Mouse (Mus musculus) spleen, adult 2 months (tissue): ENCODE measurements around the gene Olfr157.

Experiments
- CTCF ChIP-seq: fragments of 200-500 bp; IDR thresholded peaks from 2 replicates; pipeline ENCODE4 v1.5.1; 2011; ENCODE audit warnings: mild to moderate bottlenecking, inconsistent platforms; ENCODE audit not compliant: insufficient read depth, insufficient read length, insufficient replicate concordance; ENCODE audit errors: extremely low read depth
- POLR2A ChIP-seq: fragments of 200-500 bp; IDR thresholded peaks from 2 replicates; pipeline ENCODE4 v1.6.1; 2011; ENCODE audit warnings: low read depth, low read length, inconsistent platforms

DNA sequence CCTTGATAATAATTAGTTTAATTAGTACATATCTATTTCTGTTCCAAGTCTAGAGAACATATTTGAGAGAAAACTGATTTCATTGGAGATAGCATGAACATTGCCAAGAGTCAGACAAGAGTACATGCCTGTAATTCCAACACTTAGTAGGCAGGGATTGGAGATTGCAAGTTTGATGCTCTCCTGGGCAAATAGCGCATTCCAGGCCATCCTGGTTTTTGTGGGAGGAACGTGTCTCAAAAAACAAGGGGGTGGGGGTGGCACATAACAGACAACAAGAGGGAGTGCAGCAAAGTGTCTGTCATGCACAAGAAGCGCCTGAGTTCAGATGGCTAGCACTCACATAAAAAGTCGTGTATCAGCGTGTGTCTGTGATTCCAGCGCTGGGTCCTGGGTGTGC, 39.6 kb upstream of the Olfr157 start:
- TF ChIP-seq CTCF (no peak), POLR2A (no peak)
